Mouse (Mus musculus): ENCODE measurements around the gene Acer3.

- TF ChIP-seq HCFC1 (IDR thresholded peaks at IDR 0.05; ENCODE audit: borderline replicate concordance, insufficient read depth, low read length) (no peak), ZC3H11A (IDR thresholded peaks at IDR 0.05; ENCODE audit: borderline replicate concordance, low read depth, low read length) (no peak)
Measured at GRCm38 (mm10) chr7:98172661-98173060, 148.3 kb downstream of the Acer3 start.

Measured in ES-E14 (cell line).